Mouse (Mus musculus) heart, postnatal 36 days (tissue): ENCODE measurements at regions not wholly inside any gene's neighbourhood (a gene's known extent, or its start where the extent isn't known, plus 50 kb on each side); places are given as distances from the start of the nearest gene placed in this dataset.
A peak's percentile ranks its signal among the peaks of the same experiment; 100 is the strongest.

Experiments used
- DNase-seq, 2 experiments: peaks; one replicate each; pipeline ENCODE4 v3.0.0; 2021 to 2022
- intact Hi-C: fragments of 180-260 bp; cut with DNase I; formaldehyde crosslinking; loops from one replicate; pipeline ENCODE4 v1.15.1; 2025

- intact Hi-C loops, result no loop called here
- DNase-seq, result no peak
Observed at GRCm38 (mm10) chr17:14610791-14611522, 83.1 kb downstream of the Thbs2 start.

GRCm38 (mm10) chr17:14608845-14609244 lies 85.2 kb downstream of the Thbs2 start:
- no peak for DNase-seq

GRCm38 (mm10) chr17:14606356-14606989 lies 87.6 kb downstream of the Thbs2 start:
- no peak for DNase-seq
- intact Hi-C loops, result no loop called here

More at GRCm38 (mm10) chr17:14608845-14609244, 85.2 kb downstream of the Thbs2 start:
- intact Hi-C loops, result no loop called here

- DNase-seq, result no peak
- intact Hi-C loops, result no loop called here
Observed at GRCm38 (mm10) chr17:14599681-14600080, 94.4 kb downstream of the Thbs2 start.

- intact Hi-C loops, result no loop called here
- DNase-seq, result no peak
Observed at GRCm38 (mm10) chr17:14596470-14596869, 97.6 kb downstream of the Thbs2 start.

GRCm38 (mm10) chr17:14595525-14595924 lies 98.5 kb downstream of the Thbs2 start:
- DNase-seq, result no peak
- intact Hi-C loops, result no loop called here

- intact Hi-C loops, result no loop called here
- no peak for DNase-seq
Observed at GRCm38 (mm10) chr17:14588086-14588817, 105.8 kb downstream of the Thbs2 start.

GRCm38 (mm10) chr17:14579671-14580070 lies 114.4 kb downstream of the Thbs2 start:
- intact Hi-C loops, result no loop called here
- no peak for DNase-seq

- intact Hi-C loops, result no loop called here
- DNase-seq, result no peak
Observed at GRCm38 (mm10) chr17:14578721-14579120, 115.3 kb downstream of the Thbs2 start.

- DNase-seq, result no peak
- intact Hi-C loops, result no loop called here
Observed at GRCm38 (mm10) chr17:14578194-14578593, 115.8 kb downstream of the Thbs2 start.

GRCm38 (mm10) chr17:14576159-14576558 lies 117.9 kb downstream of the Thbs2 start:
- intact Hi-C loops, result no loop called here
- no peak for DNase-seq

- no peak for DNase-seq
- intact Hi-C loops, result loop anchor here (5.0 kb wide), 1 partner anchor 56 kb away; no protein-coding TSS in a partner anchor
Observed at GRCm38 (mm10) chr17:14571143-14571542, 122.9 kb downstream of the Thbs2 start.

GRCm38 (mm10) chr17:14570266-14570775 lies 123.7 kb downstream of the Thbs2 start:
- intact Hi-C loops, result loop anchor here (5.0 kb wide), 1 partner anchor 57 kb away; no protein-coding TSS in a partner anchor
- DNase-seq, result no peak

- intact Hi-C loops, result no loop called here
- no peak for DNase-seq
Observed at GRCm38 (mm10) chr17:14562191-14562590, 131.8 kb downstream of the Thbs2 start.

- intact Hi-C loops, result no loop called here
- no peak for DNase-seq
Observed at GRCm38 (mm10) chr17:14557214-14557613, 136.8 kb downstream of the Thbs2 start.

GRCm38 (mm10) chr17:14553195-14553594 lies 140.8 kb downstream of the Thbs2 start:
- intact Hi-C loops, result no loop called here
- DNase-seq, result no peak

- DNase-seq, result no peak
- intact Hi-C loops, result no loop called here
Observed at GRCm38 (mm10) chr17:14552081-14552480, 142.0 kb downstream of the Thbs2 start.

- no peak for DNase-seq
- intact Hi-C loops, result no loop called here
Observed at GRCm38 (mm10) chr17:14551610-14552009, 142.4 kb downstream of the Thbs2 start.

- peak; percentile 78 to 84 for DNase-seq
- intact Hi-C loops, result loop anchor here (1.0 to 5.0 kb wide), 3 partner anchors 126 to 358 kb away; no protein-coding TSS in a partner anchor
Observed at GRCm38 (mm10) chr17:14545822-14546473, 148.1 kb downstream of the Thbs2 start.

- no peak for DNase-seq
- intact Hi-C loops, result loop anchor here (1.0 to 5.0 kb wide), 3 partner anchors 128 to 360 kb away; no protein-coding TSS in a partner anchor
Observed at GRCm38 (mm10) chr17:14544343-14545002, 149.6 kb downstream of the Thbs2 start.
